Mouse (Mus musculus): ENCODE data around the gene March6. TPM values are rescaled to one million over a fixed set of nuclear protein-coding genes. Genes with fewer than 3 reads are reported as not detected.

The March6 gene
- total RNA-seq, 2 experiments from 2014 or later, result 196 to 206 TPM

GRCm38 (mm10) chr15:31526463-31526862, 4.4 kb downstream of the March6 start:
- intact Hi-C loops (cut with DNase I), result no loop called here
- no peak for DNase-seq (ENCODE audit: low spot score in 2 of 2)

- DNase-seq (ENCODE audit: low spot score in 2 of 2), result no peak
- intact Hi-C loops (cut with DNase I), result no loop called here
These were observed 11.9 kb downstream of the March6 start for GRCm38 (mm10) chr15:31519000-31519399.

GRCm38 (mm10) chr15:31518371-31518770, 12.5 kb downstream of the March6 start:
- intact Hi-C loops (cut with DNase I), result no loop called here

GRCm38 (mm10) chr15:31517186-31517585, 13.7 kb downstream of the March6 start:
- intact Hi-C loops (cut with DNase I), result no loop called here
- DNase-seq (ENCODE audit: low spot score in 2 of 2), result no peak

More at GRCm38 (mm10) chr15:31518371-31518770, 12.5 kb downstream of the March6 start:
- no peak for DNase-seq (ENCODE audit: low spot score in 2 of 2)

GRCm38 (mm10) chr15:31511795-31512194, 19.1 kb downstream of the March6 start:
- intact Hi-C loops (cut with DNase I), result no loop called here

GRCm38 (mm10) chr15:31511406-31511771, 19.5 kb downstream of the March6 start:
- DNase-seq (ENCODE audit: low spot score in 2 of 2), result no peak
- intact Hi-C loops (cut with DNase I), result no loop called here

More at GRCm38 (mm10) chr15:31511795-31512194, 19.1 kb downstream of the March6 start:
- DNase-seq (ENCODE audit: low spot score in 2 of 2), result no peak

GRCm38 (mm10) chr15:31510477-31511405, 20.1 kb downstream of the March6 start:
- no peak for DNase-seq (ENCODE audit: low spot score in 2 of 2)
- intact Hi-C loops (cut with DNase I), result no loop called here

GRCm38 (mm10) chr15:31505082-31505481, 25.8 kb downstream of the March6 start:
- intact Hi-C loops (cut with DNase I), result no loop called here
- no peak for DNase-seq (ENCODE audit: low spot score in 2 of 2)

- no peak for DNase-seq (ENCODE audit: low spot score in 2 of 2)
These were observed 27.4 kb downstream of the March6 start for GRCm38 (mm10) chr15:31503447-31503846.

GRCm38 (mm10) chr15:31502996-31503395, 27.9 kb downstream of the March6 start:
- intact Hi-C loops (cut with DNase I), result no loop called here
- DNase-seq (ENCODE audit: low spot score in 2 of 2), result no peak

More at GRCm38 (mm10) chr15:31503447-31503846, 27.4 kb downstream of the March6 start:
- intact Hi-C loops (cut with DNase I), result no loop called here

- intact Hi-C loops (cut with DNase I), result no loop called here
- DNase-seq (ENCODE audit: low spot score in 2 of 2), result no peak
These were observed 28.5 kb downstream of the March6 start for GRCm38 (mm10) chr15:31502313-31502712.

- no peak for DNase-seq (ENCODE audit: low spot score in 2 of 2)
- intact Hi-C loops (cut with DNase I), result loop anchor here (5.0 kb wide), 1 partner anchor 92 kb away; no protein-coding TSS in a partner anchor
These were observed 36.0 kb downstream of the March6 start for GRCm38 (mm10) chr15:31494803-31495202.

- intact Hi-C loops (cut with DNase I), result no loop called here
- no peak for DNase-seq (ENCODE audit: low spot score in 2 of 2)
These were observed 36.5 kb downstream of the March6 start for GRCm38 (mm10) chr15:31494310-31494709.

GRCm38 (mm10) chr15:31487407-31487806, 43.4 kb downstream of the March6 start:
- DNase-seq (ENCODE audit: low spot score in 2 of 2), result no peak
- intact Hi-C loops (cut with DNase I), result no loop called here

- intact Hi-C loops (cut with DNase I), result no loop called here
- no peak for DNase-seq (ENCODE audit: low spot score in 2 of 2)
These were observed 54.2 kb downstream of the March6 start for GRCm38 (mm10) chr15:31476678-31477077.

- DNase-seq (ENCODE audit: low spot score in 2 of 2), result no peak
- intact Hi-C loops (cut with DNase I), result no loop called here
These were observed 57.9 kb downstream of the March6 start for GRCm38 (mm10) chr15:31472645-31473574.

- intact Hi-C loops (cut with DNase I), result no loop called here
- DNase-seq (ENCODE audit: low spot score in 2 of 2), result no peak
These were observed 59.3 kb downstream of the March6 start for GRCm38 (mm10) chr15:31471529-31471928.

- intact Hi-C loops (cut with DNase I), result no loop called here
These were observed 61.4 kb downstream of the March6 start for GRCm38 (mm10) chr15:31469497-31469896.

GRCm38 (mm10) chr15:31468806-31469205, 62.0 kb downstream of the March6 start:
- intact Hi-C loops (cut with DNase I), result no loop called here
- no peak for DNase-seq (ENCODE audit: low spot score in 2 of 2)

More at GRCm38 (mm10) chr15:31469497-31469896, 61.4 kb downstream of the March6 start:
- no peak for DNase-seq (ENCODE audit: low spot score in 2 of 2)

GRCm38 (mm10) chr15:31466749-31467148, 64.1 kb downstream of the March6 start:
- intact Hi-C loops (cut with DNase I), result no loop called here
- DNase-seq (ENCODE audit: low spot score in 2 of 2), result no peak

Data from left cerebral cortex, postnatal 25 days (tissue).